Comparison of ENCODE assay signal across 19 mouse cellular contexts in the genomic region with DNA sequence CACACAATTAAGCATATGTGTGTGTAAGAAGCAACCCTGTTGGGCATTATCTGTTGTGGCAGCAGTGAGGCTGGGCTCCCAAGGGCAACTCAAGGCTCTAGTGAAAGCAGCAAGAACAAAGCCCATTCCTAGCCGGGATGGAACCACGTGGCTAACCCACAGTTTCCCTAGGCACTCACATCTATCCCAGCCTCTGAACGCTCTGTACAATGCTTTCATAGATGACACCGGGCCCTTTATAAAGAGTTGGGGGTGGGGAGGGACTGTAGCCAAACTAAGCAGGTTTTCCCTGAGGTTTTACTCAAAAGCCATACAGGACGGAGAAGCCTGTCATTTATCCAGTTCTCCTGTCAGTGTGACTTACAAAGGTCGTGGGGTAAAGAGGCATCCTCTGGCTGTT.
DNase-seq lines count a peak whose midpoint lies in the region; ATAC-seq lines count a peak whose summit lies in the region.
"Had no signal": no experiment of that assay in that cellular context is flagged by ENCODE, and none has a peak within 500 bp of the region (broad histone marks: within the 10 kb centered on the region; RNA-seq: fewer than 3 reads in every experiment).

No protein-coding gene starts in this region.

- peak; percentile 26 for DNase-seq in ovary, postnatal 36 days (ENCODE audit: low spot score)
- no peak for DNase-seq in ovary, postnatal 10 days (ENCODE audit: low spot score)
- DNase-seq in hindbrain, embryonic 11.5 days (ENCODE audit: low spot score), result peak; percentile 46
- peak; percentile 50 for DNase-seq in retina, postnatal 1 day
- DNase-seq in spleen, postnatal 4 days (ENCODE audit: low spot score in 2 of 2), result no peak
- no peak for DNase-seq in layer of hippocampus, postnatal 36 days
- DNase-seq in lung, postnatal 14 days, result no peak
- DNase-seq: B cell, adult 2 months; cerebellum, adult 11-12 months; gastrocnemius, postnatal 36 days; heart, postnatal 4 days; kidney, adult 11 months; kidney, postnatal 36 days; thymus, adult 18-20 months had no signal

- ATAC-seq in hindbrain, embryonic 11.5 days (ENCODE audit: low FRiP score), result peak; percentile 90
- ATAC-seq in midbrain, embryonic 13.5 days, result peak; percentile 85
- ATAC-seq: Patski had no signal

- H3K4me3 ChIP-seq in hindbrain, embryonic 11.5 days (ENCODE audit: low read depth, low read length), result no peak overlapping the region
- H3K4me3 ChIP-seq in midbrain, embryonic 13.5 days (replicated peaks), result no peak overlapping the region
- H3K4me3 ChIP-seq: heart, embryonic 13.5 days; limb, embryonic 13.5 days; liver, embryonic 15.5 days had no signal

- peaks cover 15% of the 10 kb centered on the region for H3K4me1 ChIP-seq in hindbrain, embryonic 11.5 days (replicated peaks; ENCODE audit: control insufficient read depth, insufficient read depth, low read length)
- peaks cover 77% of the 10 kb centered on the region for H3K4me1 ChIP-seq in midbrain, embryonic 13.5 days (replicated peaks)
- H3K4me1 ChIP-seq: liver, embryonic 15.5 days had no signal

- 21% methylated on average over 6 of the region's 6 CpGs for WGBS in hindbrain, embryonic 11.5 days
- 18% methylated on average over 6 of the region's 6 CpGs for WGBS in midbrain, embryonic 13.5 days

- no peak overlapping the region for H3K4me2 ChIP-seq in hindbrain, embryonic 11.5 days (replicated peaks; ENCODE audit: low read depth, low read length)
- no peak overlapping the region for H3K4me2 ChIP-seq in midbrain, embryonic 13.5 days (replicated peaks)
- H3K4me2 ChIP-seq: heart, embryonic 13.5 days; limb, embryonic 13.5 days; liver, embryonic 15.5 days had no signal

- no peaks in the 10 kb centered on the region for H3K9me3 ChIP-seq in hindbrain, embryonic 11.5 days (ENCODE audit: control insufficient read depth, low read length)
- H3K9me3 ChIP-seq in midbrain, embryonic 13.5 days, result no peaks in the 10 kb centered on the region
- H3K9me3 ChIP-seq: heart, embryonic 13.5 days; limb, embryonic 13.5 days; liver, embryonic 15.5 days had no signal

- H3K27me3 ChIP-seq in hindbrain, embryonic 11.5 days (ENCODE audit: control insufficient read depth, insufficient read depth, low read length), result no peaks in the 10 kb centered on the region
- no peaks in the 10 kb centered on the region for H3K27me3 ChIP-seq in midbrain, embryonic 13.5 days
- H3K27me3 ChIP-seq: heart, embryonic 13.5 days; limb, embryonic 13.5 days; liver, embryonic 15.5 days; Patski had no signal

- no peak overlapping the region for H3K9ac ChIP-seq in hindbrain, embryonic 11.5 days (ENCODE audit: low read depth, low read length)
- no peak overlapping the region for H3K9ac ChIP-seq in midbrain, embryonic 13.5 days (replicated peaks)
- H3K9ac ChIP-seq: heart, embryonic 13.5 days; limb, embryonic 13.5 days; liver, embryonic 15.5 days had no signal

- H3K27ac ChIP-seq in hindbrain, embryonic 11.5 days (ENCODE audit: low read depth, low read length), result peak overlapping the region; percentile 82
- H3K27ac ChIP-seq in midbrain, embryonic 13.5 days, result peak overlapping the region; percentile 81
- H3K27ac ChIP-seq: heart, embryonic 13.5 days; limb, embryonic 13.5 days; liver, embryonic 15.5 days had no signal

- no peaks in the 10 kb centered on the region for H3K36me3 ChIP-seq in hindbrain, embryonic 11.5 days (ENCODE audit: control insufficient read depth, insufficient read depth, low read length)
- H3K36me3 ChIP-seq in midbrain, embryonic 13.5 days, result no peaks in the 10 kb centered on the region
- H3K36me3 ChIP-seq: heart, embryonic 13.5 days; limb, embryonic 13.5 days; liver, embryonic 15.5 days had no signal

Comparison
In these comparisons a context has a peak if more than half of its experiments do, and no peak if none do; other contexts are left out.
1. DNase-seq: peak in ovary, postnatal 36 days (single experiment), hindbrain, embryonic 11.5 days (single experiment) and retina, postnatal 1 day (single experiment); none in ovary, postnatal 10 days (single experiment), spleen, postnatal 4 days (0 of 2), layer of hippocampus, postnatal 36 days (0 of 2) and lung, postnatal 14 days (single experiment).